Mouse (Mus musculus) CD4-positive, CD25-positive, alpha-beta regulatory T cell, adult 2 months (primary cell): Measurements from ENCODE around the gene Tmem40.

Experiments
- DNase-seq: peaks from one replicate; pipeline ENCODE4 v3.0.0-alpha.2; 2012; ENCODE audit warnings: low read depth, low spot score

Gene Tmem40

GRCm38 (mm10) chr6:115701302-115701701 is 60.9 kb downstream of the Tmem40 start:
- DNase-seq: peak; percentile 47

GRCm38 (mm10) chr6:115700778-115701177 is 61.4 kb downstream of the Tmem40 start:
- no peak for DNase-seq

GRCm38 (mm10) chr6:115698699-115699098 is 63.5 kb downstream of the Tmem40 start:
- DNase-seq: peak; percentile 78

DNA sequence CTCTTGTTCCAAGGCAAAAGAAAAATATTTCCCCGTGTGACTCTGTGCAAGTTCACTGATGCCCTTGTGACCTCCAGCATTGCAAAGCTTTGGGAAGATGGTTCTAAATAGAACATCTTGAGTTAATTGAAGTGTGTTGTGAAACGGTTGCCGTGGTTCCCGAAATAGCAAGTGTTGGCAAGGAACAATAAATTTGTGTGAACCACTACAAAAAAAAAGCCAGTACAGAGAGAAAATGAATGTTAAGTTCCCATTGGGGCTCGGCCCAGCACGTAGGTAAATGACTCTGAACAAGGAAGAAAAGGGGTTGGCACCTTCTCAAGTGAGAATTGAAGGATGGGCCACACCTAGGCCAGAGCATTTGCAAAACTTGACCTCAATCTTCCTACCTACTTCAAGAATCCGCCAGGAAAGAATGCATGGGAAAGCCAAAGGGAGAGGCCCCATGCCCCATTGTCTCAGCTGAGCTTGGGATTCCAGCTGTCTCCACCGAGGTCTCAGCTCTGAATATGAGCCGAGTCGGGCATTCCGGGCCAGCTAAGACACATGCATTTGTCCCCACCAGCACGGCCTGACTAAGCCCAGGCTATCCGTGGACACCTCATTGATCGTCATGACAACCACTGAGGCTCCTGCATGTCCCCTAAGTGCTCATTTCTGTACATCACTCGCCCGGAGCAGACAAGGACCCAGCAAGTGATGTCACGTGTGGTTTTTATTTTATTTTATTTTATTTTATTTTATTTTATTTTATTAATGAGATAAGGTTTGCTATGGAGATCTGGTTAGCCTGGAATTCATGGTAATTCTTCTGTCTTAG is 64.3 kb downstream of the Tmem40 start:
- DNase-seq: peak; percentile 43

- peak; percentile 24 for DNase-seq
Observed at GRCm38 (mm10) chr6:115696707-115697215, 65.4 kb downstream of the Tmem40 start.

DNA sequence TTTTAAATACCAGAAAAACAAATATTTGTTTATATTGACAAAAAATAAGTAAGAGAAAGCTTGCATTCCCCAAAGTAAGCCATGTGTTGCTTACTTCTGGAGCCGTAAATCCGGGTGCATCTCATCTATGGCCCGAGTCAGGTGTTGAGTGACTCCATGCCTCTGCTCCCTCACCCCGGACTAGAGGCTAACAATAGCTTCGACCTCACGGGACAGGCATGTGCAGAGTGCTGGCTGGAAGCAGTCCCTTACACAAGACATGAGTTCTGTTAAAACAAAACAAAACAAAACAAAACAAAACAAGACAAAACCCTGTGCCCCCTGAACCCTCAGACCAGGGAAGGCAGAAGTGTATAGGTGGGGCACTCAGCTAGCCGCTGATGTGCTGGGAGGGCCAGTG is 67.1 kb downstream of the Tmem40 start:
- DNase-seq: no peak

GRCm38 (mm10) chr6:115694441-115694842 is 67.8 kb downstream of the Tmem40 start:
- DNase-seq: no peak

GRCm38 (mm10) chr6:115692963-115693730 is 69.1 kb downstream of the Tmem40 start:
- DNase-seq: peak; percentile 53

- DNase-seq: no peak
Observed at GRCm38 (mm10) chr6:115692163-115692950, 69.9 kb downstream of the Tmem40 start.

DNA sequence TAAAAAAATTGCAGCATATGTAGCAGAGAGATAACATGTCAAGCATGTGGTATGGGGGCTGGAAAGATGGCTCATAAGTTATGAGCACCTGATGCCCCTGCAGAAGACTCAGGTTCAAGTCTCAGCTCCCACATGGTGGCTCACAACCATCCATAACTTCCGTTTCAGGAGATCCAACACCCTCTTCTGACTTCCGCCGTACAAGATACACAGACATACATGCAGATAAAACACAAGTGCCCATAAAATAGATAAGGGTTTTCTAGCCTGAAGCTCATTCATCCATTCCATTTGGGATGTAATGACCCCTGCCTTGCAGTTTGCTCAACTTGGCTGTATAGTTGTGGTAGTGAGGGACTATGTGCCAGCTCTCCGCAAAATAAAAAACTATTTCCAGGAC is 72.1 kb downstream of the Tmem40 start:
- DNase-seq: no peak

DNA sequence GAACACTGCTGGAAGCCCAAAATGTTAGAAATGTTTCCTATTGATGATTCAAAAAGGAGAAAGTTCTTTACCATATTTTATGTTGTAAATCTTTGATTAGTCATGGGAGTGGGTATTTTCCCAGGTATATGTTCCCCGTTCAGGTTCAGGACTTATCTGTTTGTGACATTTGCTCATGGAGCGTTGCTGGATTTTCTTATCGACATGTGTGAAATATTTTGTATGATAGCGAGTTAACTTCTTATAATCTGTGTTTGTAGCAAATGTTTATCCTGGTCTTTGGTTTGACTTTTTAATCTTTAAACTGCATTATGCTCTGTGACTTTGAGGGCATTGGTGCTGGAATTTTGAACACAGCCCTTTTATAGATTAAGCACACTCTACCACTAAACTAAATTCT is 73.6 kb downstream of the Tmem40 start:
- DNase-seq: no peak

GRCm38 (mm10) chr6:115687753-115688152 is 74.5 kb downstream of the Tmem40 start:
- DNase-seq: no peak

- peak; percentile 37 for DNase-seq
Observed at GRCm38 (mm10) chr6:115684851-115685646, 77.2 kb downstream of the Tmem40 start.

- no peak for DNase-seq
Observed at GRCm38 (mm10) chr6:115684271-115684670, 77.9 kb downstream of the Tmem40 start.

DNA sequence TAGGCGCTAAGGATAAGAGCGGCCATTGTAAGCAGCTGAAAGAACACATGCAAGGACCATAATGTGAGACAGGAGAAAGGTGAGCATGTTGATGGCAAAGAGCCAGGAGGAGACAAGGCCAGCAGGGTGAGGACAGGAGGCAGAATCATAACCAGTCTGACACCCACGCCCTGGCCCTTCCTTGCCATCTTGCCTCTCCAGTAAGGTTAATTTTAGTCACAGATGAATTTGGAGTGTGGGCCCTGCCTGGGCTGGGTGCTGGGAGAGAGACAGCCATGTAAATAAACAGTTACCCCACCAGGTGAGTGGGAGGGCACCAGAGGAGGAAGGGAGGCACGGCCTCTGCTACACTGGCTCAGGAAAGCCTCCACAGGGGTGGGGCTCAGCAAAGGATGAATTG is 81.1 kb downstream of the Tmem40 start:
- no peak for DNase-seq
